Mouse (Mus musculus) ES-E14 (cell line): ENCODE data around the gene Gm7879.

Experiments
- CHD2 ChIP-seq: IDR thresholded peaks from 2 replicates; pipeline ENCODE4 v1.6.1; 2014; ENCODE audit warnings: mild to moderate bottlenecking, low read depth, low read length, inconsistent platforms
- HCFC1 ChIP-seq: IDR thresholded peaks from 2 replicates; pipeline ENCODE4 v1.6.1; 2012; ENCODE audit warnings: low read length, inconsistent platforms, borderline replicate concordance; ENCODE audit not compliant: insufficient read depth
- MAFK ChIP-seq: IDR thresholded peaks from 2 replicates; pipeline ENCODE4 v1.6.1; 2014; ENCODE audit warnings: mild to moderate bottlenecking, low read depth, low read length, inconsistent platforms; ENCODE audit not compliant: insufficient read depth
- ZC3H11A ChIP-seq: IDR thresholded peaks from 2 replicates; pipeline ENCODE4 v1.6.1; 2012; ENCODE audit warnings: low read depth, mild to moderate bottlenecking, inconsistent platforms, low read length, borderline replicate concordance
- ZNF384 ChIP-seq: IDR thresholded peaks from 2 replicates; pipeline ENCODE4 v1.6.1; 2012; ENCODE audit warnings: low read depth, low read length, inconsistent platforms

GRCm38 (mm10) chr5:43915261-43915886, 2.4 kb downstream of the Gm7879 start:
- TF ChIP-seq CHD2, result no peak
- no peak for TF ChIP-seq HCFC1
- no peak for TF ChIP-seq ZC3H11A
- no peak for TF ChIP-seq ZNF384
- TF ChIP-seq MAFK, result no peak
